Mouse (Mus musculus): ENCODE data around the gene Map3k1. TPM values are rescaled to one million over a fixed set of nuclear protein-coding genes. Genes with fewer than 3 reads are reported as not detected.
A peak's percentile ranks its signal among the peaks of the same experiment; 100 is the strongest.

The Map3k1 gene
- total RNA-seq, 2 experiments from 2014 or later, result 9.4 to 11.2 TPM

DNA sequence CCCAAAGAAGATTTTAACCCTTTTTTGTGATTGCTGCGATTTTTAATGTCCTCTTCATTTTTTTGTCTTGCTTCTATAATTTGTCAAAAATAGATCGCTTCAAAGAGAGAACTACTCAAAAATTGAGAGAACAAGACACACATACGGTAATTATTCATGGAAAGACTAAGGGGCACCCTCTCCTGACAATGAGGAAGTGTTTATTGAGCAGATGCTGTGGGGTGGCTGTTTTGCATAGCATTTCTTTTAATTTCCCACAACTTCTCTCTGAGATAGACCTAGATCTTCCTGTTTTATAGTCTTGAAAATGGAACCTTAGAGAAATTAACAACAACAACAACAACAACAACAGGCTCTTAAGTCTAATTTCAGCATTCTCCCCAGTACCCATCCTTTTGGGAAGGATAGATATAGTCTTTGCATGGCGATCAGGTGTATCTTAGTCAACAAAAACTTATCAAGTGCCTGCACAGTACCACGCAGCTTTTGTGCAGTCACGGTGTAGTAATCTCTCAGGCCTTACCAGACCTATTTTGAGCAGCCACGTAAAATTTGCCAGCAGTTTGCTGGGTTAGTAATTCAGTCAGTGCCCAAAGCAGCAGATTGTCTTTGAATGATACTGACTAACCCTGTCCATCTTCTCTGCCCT is 13.1 kb upstream of the Map3k1 start:
- no peak for TF ChIP-seq CTCF (conservative IDR thresholded peaks at IDR 0.05)
- Histone ChIP-seq H3K27ac (no peak overlapping the region), H3K4me3 (no peak overlapping the region)
- no peak for DNase-seq (ENCODE audit: low spot score in 2 of 2)

DNA sequence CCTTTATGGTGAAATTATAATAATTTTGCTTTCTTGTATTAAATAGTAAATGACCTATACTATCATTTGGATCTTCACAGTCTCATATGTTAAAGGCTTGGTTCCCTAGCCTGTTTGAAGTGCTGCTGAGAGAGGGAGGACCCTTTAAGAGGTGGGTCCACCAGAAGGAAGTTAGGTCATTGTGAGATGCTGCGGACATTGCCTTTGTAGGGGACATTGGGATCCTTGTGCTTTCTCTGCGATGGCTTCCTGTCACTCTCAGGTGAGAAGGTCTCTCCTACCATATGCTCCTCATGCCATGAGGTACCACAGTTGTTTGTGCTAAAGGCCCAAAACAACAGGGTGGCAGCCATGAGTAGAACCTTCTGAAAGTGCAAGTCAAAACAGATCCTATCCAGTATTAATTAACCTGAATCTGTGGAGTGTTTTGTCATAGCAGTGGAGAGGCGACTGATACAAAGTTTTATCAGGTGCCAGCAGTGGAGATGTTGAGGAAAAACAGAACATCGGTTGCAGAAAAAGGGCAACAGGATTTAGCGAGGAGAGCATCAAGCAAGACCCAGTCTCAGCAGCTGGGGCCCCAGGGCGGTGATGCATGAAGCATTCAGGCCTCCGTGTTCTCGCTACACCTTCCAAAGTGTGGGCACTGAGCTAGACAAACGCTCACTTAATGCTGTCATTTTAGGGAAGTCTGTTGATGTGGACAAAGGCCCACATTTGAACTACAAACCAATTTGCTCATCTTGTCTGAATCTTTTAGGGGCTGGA is 11.0 kb upstream of the Map3k1 start:
- no peak for TF ChIP-seq CTCF (conservative IDR thresholded peaks at IDR 0.05)

GRCm38 (mm10) chr13:111819106-111819505 is 10.3 kb upstream of the Map3k1 start:
- Histone ChIP-seq H3K27ac (no peak overlapping the region), H3K4me3 (no peak overlapping the region)
- no peak for TF ChIP-seq CTCF (conservative IDR thresholded peaks at IDR 0.05)
- no peak for DNase-seq (ENCODE audit: low spot score in 2 of 2)

More for the DNA sequence above, 11.0 kb upstream of the Map3k1 start:
- no peak overlapping the region for H3K4me3 ChIP-seq
- no peak for DNase-seq (ENCODE audit: low spot score in 2 of 2)
- no peak overlapping the region for H3K27ac ChIP-seq

DNA sequence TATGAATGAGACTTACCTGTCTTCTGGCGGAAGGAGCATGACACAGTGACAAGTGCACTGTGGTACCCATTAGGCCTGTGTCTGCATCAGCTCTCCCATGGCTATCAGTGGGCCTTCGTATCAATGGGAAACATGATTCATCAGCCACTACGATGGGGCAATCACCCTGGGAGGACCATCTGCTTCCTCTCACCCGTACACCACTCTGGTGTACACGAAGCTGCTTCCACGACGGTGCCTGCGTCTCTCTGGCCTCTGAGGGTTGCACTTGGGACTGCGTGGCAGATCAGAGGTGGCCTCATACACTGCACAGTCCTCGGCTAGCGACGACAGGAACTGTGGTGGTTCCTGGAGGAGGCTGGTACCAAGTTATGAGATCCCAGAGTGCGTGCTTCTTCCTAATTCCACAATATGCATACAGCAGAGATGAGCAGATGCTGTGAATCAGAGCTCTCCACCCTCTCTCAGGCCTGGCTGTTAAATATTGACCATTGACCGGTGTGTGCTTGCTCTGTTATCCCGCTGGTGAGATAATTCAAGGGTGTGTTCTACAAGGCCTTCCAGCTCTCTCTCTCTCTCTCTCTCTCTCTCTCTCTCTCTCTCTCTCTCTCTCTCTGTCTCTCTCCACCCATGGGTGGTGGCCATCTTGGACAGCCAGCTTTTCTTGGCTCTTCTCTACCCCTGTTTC is 9.6 kb upstream of the Map3k1 start:
- no peak overlapping the region for H3K27ac ChIP-seq
- DNase-seq (ENCODE audit: low spot score in 2 of 2), result no peak
- no peak overlapping the region for H3K4me3 ChIP-seq
- TF ChIP-seq CTCF (conservative IDR thresholded peaks at IDR 0.05), result no peak

GRCm38 (mm10) chr13:111817773-111818172 is 9.0 kb upstream of the Map3k1 start:
- Histone ChIP-seq H3K4me3 (no peak overlapping the region), H3K27ac (no peak overlapping the region)
- DNase-seq (ENCODE audit: low spot score in 2 of 2), result no peak
- no peak for TF ChIP-seq CTCF (conservative IDR thresholded peaks at IDR 0.05)

DNA sequence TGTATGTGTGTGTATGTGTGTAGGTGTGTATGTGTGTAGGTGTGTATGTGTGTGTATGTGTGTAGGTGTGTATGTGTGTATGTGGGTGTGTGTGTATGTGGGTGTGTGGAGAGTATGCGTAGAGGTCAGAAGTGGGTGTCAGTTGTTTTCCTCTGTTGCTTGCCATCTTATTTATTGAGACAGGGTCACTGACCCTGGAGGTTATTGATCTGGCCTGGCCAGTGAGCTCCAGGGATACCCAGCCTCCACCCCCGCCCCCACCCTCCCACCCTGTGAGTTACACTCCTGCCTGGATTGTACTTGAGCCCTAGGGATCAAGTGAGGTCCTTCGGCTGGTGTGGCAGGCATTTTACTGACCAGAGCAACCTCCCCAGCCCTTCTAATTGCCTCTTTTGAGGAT is 7.6 kb upstream of the Map3k1 start:
- no peak for DNase-seq (ENCODE audit: low spot score in 2 of 2)
- no peak for TF ChIP-seq CTCF (conservative IDR thresholded peaks at IDR 0.05)
- Histone ChIP-seq H3K4me3 (no peak overlapping the region), H3K27ac (no peak overlapping the region)

DNA sequence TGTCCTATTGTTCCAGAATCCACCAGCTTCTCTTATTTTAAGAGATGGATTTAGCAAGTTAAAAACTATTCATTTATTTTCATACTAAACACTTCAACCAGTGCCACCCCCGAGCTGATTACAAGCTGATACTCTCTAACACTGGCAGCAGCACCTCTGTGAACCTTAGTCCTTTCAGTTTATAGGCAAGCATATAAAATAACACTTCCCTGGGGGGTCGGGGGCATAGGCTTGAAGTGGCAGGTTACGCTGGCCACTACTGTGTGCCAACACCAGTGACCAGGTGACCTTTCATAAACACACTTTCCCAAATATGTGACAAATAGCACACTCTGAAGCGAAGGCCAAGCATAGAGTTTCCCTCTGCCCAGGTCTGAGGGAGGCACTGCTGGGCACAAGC is 6.7 kb upstream of the Map3k1 start:
- Histone ChIP-seq H3K27ac (no peak overlapping the region), H3K4me3 (no peak overlapping the region)

DNA sequence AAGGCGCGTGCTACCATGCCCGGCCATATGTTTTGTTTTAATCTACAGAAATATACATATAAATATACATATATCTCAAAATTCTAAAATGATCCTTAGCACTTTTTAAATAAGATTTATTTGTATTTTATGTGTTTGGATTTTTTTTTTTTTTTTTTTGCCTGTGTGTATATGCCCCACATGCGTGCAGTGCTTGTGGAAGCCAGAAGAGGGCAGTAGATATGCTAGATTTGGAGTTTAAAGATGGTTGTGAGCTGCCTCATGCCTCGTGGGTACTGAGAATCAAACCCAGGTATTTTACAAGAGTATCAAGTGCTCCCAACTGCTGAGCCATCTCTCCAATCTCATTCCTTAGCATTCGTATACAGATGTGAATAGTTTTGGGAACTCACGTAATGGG is 6.2 kb upstream of the Map3k1 start:
- peak; percentile 47 for TF ChIP-seq CTCF (conservative IDR thresholded peaks at IDR 0.05)
- no peak overlapping the region for H3K4me3 ChIP-seq
- DNase-seq (ENCODE audit: low spot score in 2 of 2), result no peak
- no peak overlapping the region for H3K27ac ChIP-seq

More for the DNA sequence above, 6.7 kb upstream of the Map3k1 start:
- no peak for TF ChIP-seq CTCF (conservative IDR thresholded peaks at IDR 0.05)
- DNase-seq (ENCODE audit: low spot score in 2 of 2), result no peak

DNA sequence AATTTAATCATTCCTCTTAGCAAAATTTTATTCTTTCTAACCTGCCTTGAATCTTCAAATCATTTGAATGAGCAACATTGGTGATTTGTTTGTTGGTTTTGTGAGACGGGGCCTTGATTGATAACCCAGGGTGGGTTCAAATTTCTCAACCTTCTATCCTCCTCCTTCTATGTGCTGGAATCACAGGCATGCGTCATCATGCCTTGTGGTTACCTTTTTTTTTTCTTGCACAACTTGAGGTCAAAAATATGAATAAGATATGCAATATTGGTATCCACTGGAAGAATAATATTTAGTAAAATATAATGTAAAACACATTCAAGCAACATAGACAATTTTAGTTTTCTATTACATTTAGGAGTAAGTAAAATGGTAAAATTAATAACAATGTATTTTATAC is 3.9 kb upstream of the Map3k1 start:
- H3K4me3 ChIP-seq, result no peak overlapping the region
- H3K27ac ChIP-seq, result no peak overlapping the region
- DNase-seq (ENCODE audit: low spot score in 2 of 2), result no peak
- no peak for TF ChIP-seq CTCF (conservative IDR thresholded peaks at IDR 0.05)

- TF ChIP-seq CTCF (conservative IDR thresholded peaks at IDR 0.05), result no peak
- no peak overlapping the region for H3K27ac ChIP-seq
- no peak for DNase-seq (ENCODE audit: low spot score in 2 of 2)
- H3K4me3 ChIP-seq, result no peak overlapping the region
Observed at GRCm38 (mm10) chr13:111810998-111811628, 2.3 kb upstream of the Map3k1 start.

DNA sequence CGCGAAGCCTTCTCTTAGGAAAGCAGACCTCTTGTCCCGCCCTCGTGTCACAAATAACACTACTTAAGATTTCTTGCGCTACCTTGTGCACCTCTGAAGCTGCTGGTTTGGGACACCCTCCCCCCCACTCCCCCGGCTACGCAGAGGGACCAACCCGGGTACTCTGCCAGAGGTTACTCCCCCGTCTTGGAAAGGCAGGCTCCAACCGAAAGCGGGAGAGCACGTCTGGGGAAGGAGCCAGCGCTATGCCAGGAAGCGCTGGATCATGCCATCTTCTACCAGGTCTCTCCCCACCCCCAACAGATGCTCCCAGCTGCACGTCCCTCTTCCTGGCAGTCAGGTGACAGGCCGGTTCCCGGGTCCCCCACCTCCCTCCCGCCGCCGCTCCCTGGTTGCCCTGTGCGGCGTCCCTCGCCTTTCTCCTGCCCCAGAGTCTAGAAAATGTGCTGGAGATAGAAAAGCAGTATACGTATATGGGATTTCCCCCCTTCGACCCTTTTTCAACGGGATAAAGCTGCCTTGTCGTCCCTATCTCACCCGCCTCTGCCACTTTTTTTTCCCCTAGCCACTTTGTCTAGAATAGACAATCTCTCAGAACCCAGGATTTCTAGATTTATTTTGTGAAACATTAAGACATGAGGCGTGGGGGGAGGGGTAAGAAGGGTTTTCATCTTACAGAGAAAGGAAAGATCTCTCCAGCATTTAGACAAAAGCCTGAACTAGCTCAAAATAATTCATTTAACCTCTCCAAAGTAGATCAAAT is 854 bp upstream of the Map3k1 start:
- Histone ChIP-seq H3K4me3 (peak overlapping the region; percentile 77), H3K27ac (peak overlapping the region; percentile 93)
- DNase-seq (ENCODE audit: low spot score in 2 of 2), result peak in 1 of 2 experiments; percentile 13
- TF ChIP-seq CTCF (conservative IDR thresholded peaks at IDR 0.05), result no peak

GRCm38 (mm10) chr13:111808387-111808636 is 481 bp downstream of the Map3k1 start:
- DNase-seq (ENCODE audit: low spot score in 2 of 2), result no peak
- Histone ChIP-seq H3K4me3 (peak overlapping the region; percentile 77), H3K27ac (peak overlapping the region; percentile 86)
- no peak for TF ChIP-seq CTCF (conservative IDR thresholded peaks at IDR 0.05)
